Mouse (Mus musculus) midbrain, embryonic 16.5 days (tissue): ENCODE data around the gene Dbt. TPM values are rescaled to one million over a fixed set of nuclear protein-coding genes. Genes with fewer than 3 reads are reported as not detected.

Source experiments
- polyA plus RNA-seq: library from polyadenylated mRNA; unstranded; fragments of >200 nt; fragmentation: Nextera tagmentation; extraction: Ambion mirVana; gene quantifications from 2 replicates; pipeline ENCODE4 v1.2.1, GENCODE M21; 2015

Gene Dbt
- polyA plus RNA-seq, 1 experiment from 2014 or later: 12.0 TPM

Other genes with a start within 250 kb of the Dbt start
- gene Cdc14a, start 89.0 kb upstream of the Dbt start, polyA plus RNA-seq: 4.0 and 5.8 TPM in 2 replicates
- 111 and 116 TPM in 2 replicates for gene Rtca, start 4.9 kb upstream of the Dbt start, polyA plus RNA-seq
- 0.25 and 0.38 TPM in 2 replicates for gene Lrrc39, start 49.9 kb downstream of the Dbt start, polyA plus RNA-seq
- 11.4 and 15.3 TPM in 2 replicates for gene Sass6, start 81.9 kb downstream of the Dbt start, polyA plus RNA-seq
- 29.3 and 31.8 TPM in 2 replicates for gene Trmt13, start 101.5 kb downstream of the Dbt start, polyA plus RNA-seq
- gene Mfsd14a, start 149.6 kb downstream of the Dbt start, polyA plus RNA-seq: 68.3 and 69.8 TPM in 2 replicates
- not detected in 2 replicates for gene Gm43191, start 168.2 kb downstream of the Dbt start, polyA plus RNA-seq
- 8.2 and 8.8 TPM in 2 replicates for gene Slc35a3, start 199.8 kb downstream of the Dbt start, polyA plus RNA-seq